Mouse (Mus musculus) forebrain, embryonic 10.5 days (tissue): Measurements from ENCODE around the gene Slk. TPM values are rescaled to one million over a fixed set of nuclear protein-coding genes. Genes with fewer than 3 reads are reported as not detected.
"Not testable (repeated sequence)": the region's sequence is repeated elsewhere in the genome, so short reads cannot be mapped to it uniquely, and the experiment has no call there.

Experiments used
- DNase-seq: peaks from one replicate; pipeline ENCODE4 v3.0.0-alpha.2; 2017; ENCODE audit warnings: low spot score; ENCODE audit errors: extremely low spot score
- H3K27ac ChIP-seq: fragments of 300-500 bp; sonication (generic); 2 replicates; pipeline ENCODE4 v1.5.1; 2016; ENCODE audit warnings: mild to moderate bottlenecking
- H3K27me3 ChIP-seq: fragments of 300-500 bp; sonication (generic); 2 replicates; pipeline ENCODE4 v1.6.1; 2016; ENCODE audit warnings: mild to moderate bottlenecking; ENCODE audit not compliant: poor library complexity, severe bottlenecking
- H3K36me3 ChIP-seq: fragments of 300-500 bp; sonication (generic); replicated peaks from 2 replicates; pipeline ENCODE4 v1.6.1; 2016; ENCODE audit warnings: mild to moderate bottlenecking, moderate library complexity
- H3K4me1 ChIP-seq: fragments of 300-500 bp; sonication (generic); 2 replicates; pipeline ENCODE4 v1.6.1; 2016
- H3K4me3 ChIP-seq: fragments of 300-500 bp; sonication (generic); 2 replicates; pipeline ENCODE4 v1.5.1; 2016; ENCODE audit warnings: mild to moderate bottlenecking, moderate library complexity
- H3K9me3 ChIP-seq: fragments of 300-500 bp; sonication (generic); 2 replicates; pipeline ENCODE4 v1.6.1; 2016; ENCODE audit warnings: mild to moderate bottlenecking, moderate library complexity
- WGBS: fragments of 180-500 bp; shearing (Covaris S2); methylation state at CpG from one replicate; pipeline ENCODE4 v1.1.7; 2016; 5-methylcytosine and 5-hydroxymethylcytosine counted together
- polyA plus RNA-seq: library from polyadenylated mRNA; unstranded; fragments of >200 nt; fragmentation: Nextera tagmentation; extraction: Ambion mirVana; gene quantifications from 2 replicates; pipeline ENCODE4 v1.2.1, GENCODE M21; 2016

Slk gene
- polyA plus RNA-seq, 1 experiment from 2014 or later, result 10.3 TPM

GRCm38 (mm10) chr19:47549174-47549573 is 30.3 kb upstream of the Slk start:
- H3K9me3 ChIP-seq, result no peaks in the 10 kb centered on the region
- no peak overlapping the region for H3K27ac ChIP-seq
- H3K4me3 ChIP-seq, result no peak overlapping the region
- no peaks in the 10 kb centered on the region for H3K36me3 ChIP-seq
- no peaks in the 10 kb centered on the region for H3K27me3 ChIP-seq
- H3K4me1 ChIP-seq, result 0 out of 2 replicates have a peak, but pooled peaks cover 4% of the 10 kb centered on the region
- no peak for DNase-seq
- 87% methylated on average over 9 of the region's 9 CpGs for WGBS

GRCm38 (mm10) chr19:47549584-47549983 is 29.9 kb upstream of the Slk start:
- H3K4me1 ChIP-seq, result 0 out of 2 replicates have a peak, but pooled peaks cover 4% of the 10 kb centered on the region
- H3K36me3 ChIP-seq, result no peaks in the 10 kb centered on the region
- H3K9me3 ChIP-seq, result no peaks in the 10 kb centered on the region
- no peak overlapping the region for H3K4me3 ChIP-seq
- DNase-seq, result no peak
- WGBS, result 87% methylated on average over 4 of the region's 4 CpGs
- H3K27ac ChIP-seq, result no peak overlapping the region
- no peaks in the 10 kb centered on the region for H3K27me3 ChIP-seq

GRCm38 (mm10) chr19:47559145-47559544 is 20.3 kb upstream of the Slk start:
- Histone ChIP-seq H3K27ac (no peak overlapping the region), H3K4me3 (no peak overlapping the region), H3K27me3 (peaks cover 26% of the 10 kb centered on the region), H3K9me3 (no peaks in the 10 kb centered on the region), H3K36me3 (no peaks in the 10 kb centered on the region), H3K4me1 (peaks cover 16% of the 10 kb centered on the region)
- 45% methylated on average over 5 of the region's 5 CpGs for WGBS
- DNase-seq, result no peak

GRCm38 (mm10) chr19:47559751-47560512 is 19.5 kb upstream of the Slk start:
- peaks cover 28% of the 10 kb centered on the region for H3K27me3 ChIP-seq
- 0 out of 2 replicates have a peak overlapping the region, but pooled peaks have one; percentile 6 for H3K27ac ChIP-seq
- 53% methylated on average over 14 of the region's 14 CpGs for WGBS

GRCm38 (mm10) chr19:47560544-47561161 is 18.8 kb upstream of the Slk start:
- peaks cover 29% of the 10 kb centered on the region for H3K4me1 ChIP-seq
- no peaks in the 10 kb centered on the region for H3K36me3 ChIP-seq
- H3K4me3 ChIP-seq, result no peak overlapping the region
- 90% methylated on average over 12 of the region's 12 CpGs for WGBS
- no peak overlapping the region for H3K27ac ChIP-seq
- H3K27me3 ChIP-seq, result peaks cover 30% of the 10 kb centered on the region
- H3K9me3 ChIP-seq, result no peaks in the 10 kb centered on the region
- DNase-seq, result no peak

More at GRCm38 (mm10) chr19:47559751-47560512, 19.5 kb upstream of the Slk start:
- Histone ChIP-seq H3K4me3 (no peak overlapping the region), H3K9me3 (no peaks in the 10 kb centered on the region), H3K4me1 (peaks cover 21% of the 10 kb centered on the region), H3K36me3 (no peaks in the 10 kb centered on the region)
- DNase-seq, result no peak

GRCm38 (mm10) chr19:47561996-47562441 is 17.5 kb upstream of the Slk start:
- H3K27ac ChIP-seq, result no peak overlapping the region
- peaks cover 39% of the 10 kb centered on the region for H3K4me1 ChIP-seq
- no peaks in the 10 kb centered on the region for H3K36me3 ChIP-seq
- WGBS, result 77% methylated on average over 5 of the region's 5 CpGs
- peaks cover 35% of the 10 kb centered on the region for H3K27me3 ChIP-seq
- no peak for DNase-seq
- H3K4me3 ChIP-seq, result no peak overlapping the region
- H3K9me3 ChIP-seq, result no peaks in the 10 kb centered on the region

- no peak for DNase-seq
- Histone ChIP-seq H3K27me3 (peaks cover 45% of the 10 kb centered on the region), H3K9me3 (no peaks in the 10 kb centered on the region), H3K4me3 (no peak overlapping the region), H3K27ac (no peak overlapping the region), H3K36me3 (no peaks in the 10 kb centered on the region), H3K4me1 (peaks cover 39% of the 10 kb centered on the region)
- WGBS, result 88% methylated on average over 13 of the region's 13 CpGs
These were observed 15.8 kb upstream of the Slk start for GRCm38 (mm10) chr19:47563715-47564114.

GRCm38 (mm10) chr19:47565031-47565654 is 14.3 kb upstream of the Slk start:
- no peak for DNase-seq

GRCm38 (mm10) chr19:47565994-47566393 is 13.5 kb upstream of the Slk start:
- Histone ChIP-seq H3K9me3 (no peaks in the 10 kb centered on the region), H3K27ac (no peak overlapping the region), H3K4me3 (no peak overlapping the region), H3K36me3 (no peaks in the 10 kb centered on the region), H3K4me1 (peaks cover 23% of the 10 kb centered on the region), H3K27me3 (peaks cover 42% of the 10 kb centered on the region)
- WGBS, result 83% methylated on average over 8 of the region's 8 CpGs
- no peak for DNase-seq

More at GRCm38 (mm10) chr19:47565031-47565654, 14.3 kb upstream of the Slk start:
- peaks cover 49% of the 10 kb centered on the region for H3K27me3 ChIP-seq
- H3K27ac ChIP-seq, result 0 out of 2 replicates have a peak overlapping the region, but pooled peaks have one; percentile 25
- WGBS, result 30% methylated on average over 17 of the region's 17 CpGs
- peaks cover 25% of the 10 kb centered on the region for H3K4me1 ChIP-seq
- H3K4me3 ChIP-seq, result no peak overlapping the region
- H3K9me3 ChIP-seq, result no peaks in the 10 kb centered on the region
- H3K36me3 ChIP-seq, result no peaks in the 10 kb centered on the region

- WGBS, result 90% methylated on average over 5 of the region's 5 CpGs
- DNase-seq, result no peak
These were observed 9.4 kb upstream of the Slk start for GRCm38 (mm10) chr19:47570042-47570441.

GRCm38 (mm10) chr19:47571981-47572380 is 7.5 kb upstream of the Slk start:
- DNase-seq, result not testable (repeated sequence)
- 73% methylated on average over 4 of the region's 4 CpGs for WGBS

More at GRCm38 (mm10) chr19:47570042-47570441, 9.4 kb upstream of the Slk start:
- Histone ChIP-seq H3K4me3 (no peak overlapping the region), H3K36me3 (no peaks in the 10 kb centered on the region), H3K4me1 (peaks cover 16% of the 10 kb centered on the region), H3K27me3 (peaks cover 20% of the 10 kb centered on the region), H3K9me3 (no peaks in the 10 kb centered on the region), H3K27ac (no peak overlapping the region)

GRCm38 (mm10) chr19:47573718-47574117 is 5.8 kb upstream of the Slk start:
- 86% methylated on average over 3 of the region's 3 CpGs for whole genome bisulfite sequencing
- Histone ChIP-seq H3K27ac (no peak overlapping the region), H3K4me3 (no peak overlapping the region), H3K27me3 (0 out of 2 replicates have a peak, but pooled peaks cover 4% of the 10 kb centered on the region), H3K9me3 (no peaks in the 10 kb centered on the region), H3K4me1 (peaks cover 5% of the 10 kb centered on the region), H3K36me3 (no peaks in the 10 kb centered on the region)
- DNase-seq, result no peak

More at GRCm38 (mm10) chr19:47571981-47572380, 7.5 kb upstream of the Slk start:
- not testable (repeated sequence) for H3K4me3 ChIP-seq, H3K36me3 ChIP-seq, H3K9me3 ChIP-seq, H3K4me1 ChIP-seq, H3K27ac ChIP-seq
- 0 out of 2 replicates have a peak, but pooled peaks cover 14% of the 10 kb centered on the region for H3K27me3 ChIP-seq
